Mouse (Mus musculus) brain, embryonic 14.5 days (tissue): ENCODE data around the gene Smco3.

ENCODE experiments used
- CTCF ChIP-seq: fragments of 200-500 bp; IDR thresholded peaks from 2 replicates; pipeline ENCODE4 v1.5.1; 2012; ENCODE audit warnings: inconsistent platforms, mild to moderate bottlenecking, moderate library complexity, borderline replicate concordance; ENCODE audit not compliant: insufficient read depth, insufficient read length; ENCODE audit errors: extremely low read depth
- POLR2A ChIP-seq: fragments of 200-500 bp; IDR thresholded peaks from 2 replicates; pipeline ENCODE4 v1.6.1; 2012; ENCODE audit warnings: mild to moderate bottlenecking, inconsistent platforms, borderline replicate concordance; ENCODE audit not compliant: poor library complexity, insufficient read depth, insufficient read length, severe bottlenecking; ENCODE audit errors: extremely low read depth

DNA sequence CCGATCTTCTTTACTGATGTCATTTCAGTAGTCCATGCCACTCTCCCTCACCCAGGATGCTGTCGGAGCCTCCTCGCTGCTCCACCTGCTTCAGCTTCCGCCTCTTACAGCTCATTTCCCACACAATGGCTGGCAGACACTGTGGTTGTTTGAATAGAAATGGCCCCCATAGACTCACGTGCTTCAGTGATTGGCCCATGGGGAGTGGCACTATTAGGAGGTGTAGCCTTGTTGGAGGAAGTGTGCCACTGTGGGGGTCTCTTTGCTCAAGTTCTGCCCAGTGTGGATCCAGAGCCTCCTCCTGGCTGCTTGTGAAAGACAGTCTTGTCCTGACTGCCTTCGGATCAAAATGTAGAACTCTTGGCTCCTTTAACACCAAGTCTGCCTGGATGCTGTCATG is 39.4 kb downstream of the Smco3 start:
- TF ChIP-seq POLR2A (no peak), CTCF (no peak)
